Mouse (Mus musculus) lung, adult 2 months (tissue): ENCODE results near the gene Dnmt3l.

ENCODE experiments used
- CTCF ChIP-seq: fragments of 200-500 bp; IDR thresholded peaks from 2 replicates; pipeline ENCODE4 v1.5.1; 2011; ENCODE audit warnings: mild to moderate bottlenecking, low read length, control low read depth; ENCODE audit not compliant: insufficient read depth
- POLR2A ChIP-seq: fragments of 200-500 bp; IDR thresholded peaks from 2 replicates; pipeline ENCODE4 v1.6.1; 2011; ENCODE audit warnings: low read depth, mild to moderate bottlenecking, control low read depth, low read length, borderline replicate concordance; ENCODE audit errors: extremely low read depth

GRCm38 (mm10) chr10:78044531-78044930 lies 2.8 kb downstream of the Dnmt3l start:
- TF ChIP-seq CTCF = no peak
- TF ChIP-seq POLR2A = no peak
